26 mouse cellular contexts compared by ENCODE assay signal in genomic region chr11:62990150-62990685, GRCm38 (mm10). TPM values are rescaled to one million over a fixed set of nuclear protein-coding genes. Genes with fewer than 3 reads are reported as not detected.
"Had no signal": no experiment of that assay in that cellular context is flagged by ENCODE, and none has a peak within 500 bp of the region (broad histone marks: within the 10 kb centered on the region; RNA-seq: fewer than 3 reads in every experiment).

No protein-coding gene starts in this region.

- H3K27ac ChIP-seq: gastrocnemius, adult 2 months; heart, embryonic 10.5 days; hindbrain, embryonic 10.5 days; hindbrain, embryonic 12.5 days; hindbrain, embryonic 14.5 days; intestine, embryonic 15.5 days; layer of hippocampus, adult 2 months; left cerebral cortex, adult 2 months; limb, embryonic 10.5 days; limb, embryonic 12.5 days had no signal

- H3K9me3 ChIP-seq: heart, embryonic 10.5 days; hindbrain, embryonic 10.5 days; hindbrain, embryonic 12.5 days; intestine, embryonic 15.5 days; limb, embryonic 10.5 days; limb, embryonic 12.5 days had no signal

- H3K36me3 ChIP-seq: heart, embryonic 10.5 days; heart, embryonic 12.5 days; hindbrain, embryonic 10.5 days; hindbrain, embryonic 12.5 days; intestine, embryonic 15.5 days; limb, embryonic 10.5 days; limb, embryonic 12.5 days had no signal

- H3K9ac ChIP-seq: heart, embryonic 12.5 days; hindbrain, embryonic 12.5 days; hindbrain, embryonic 14.5 days; intestine, embryonic 15.5 days; limb, embryonic 12.5 days had no signal

- H3K4me2 ChIP-seq: heart, embryonic 12.5 days; hindbrain, embryonic 12.5 days; hindbrain, embryonic 14.5 days; intestine, embryonic 15.5 days; limb, embryonic 12.5 days had no signal

- ATAC-seq: hindbrain, embryonic 16.5 days; inflammation-experienced regulatory T-cells, adult 6 months; intestine, embryonic 15.5 days; intestine, postnatal 0 days had no signal

- H3K4me3 ChIP-seq: gastrocnemius, adult 2 months; heart, embryonic 10.5 days; heart, embryonic 12.5 days; hindbrain, embryonic 10.5 days; hindbrain, embryonic 12.5 days; intestine, embryonic 15.5 days; layer of hippocampus, adult 2 months; left cerebral cortex, adult 2 months; limb, embryonic 10.5 days; limb, embryonic 12.5 days had no signal

- DNase-seq: gastrocnemius, adult 2 months; gastrocnemius, postnatal 10 days; gastrocnemius, postnatal 25 days; heart, adult 18-20 months; heart, postnatal 4 days; kidney, adult 2 months; kidney, postnatal 10 days; kidney, postnatal 25 days; kidney, postnatal 4 days; liver had no signal

- H3K27me3 ChIP-seq: heart, embryonic 12.5 days; hindbrain, embryonic 12.5 days; intestine, embryonic 15.5 days; limb, embryonic 12.5 days had no signal

RNA-seq across cellular contexts. Expression of gene Cdrt4, which starts 39.2 kb away (rescaled TPM):
- polyA plus RNA-seq: heart, embryonic 12.5 days; heart, embryonic 14.5 days; hindbrain, embryonic 12.5 days; hindbrain, embryonic 14.5 days; inflammation-experienced regulatory T-cells, adult 6 months; intestine, embryonic 15.5 days; intestine, postnatal 0 days; kidney, adult 2 months; kidney, embryonic 14.5 days; kidney, embryonic 16.5 days; limb, embryonic 10.5 days; limb, embryonic 12.5 days had no signal
